Mouse (Mus musculus): ENCODE measurements around the gene Itih1.

Itih1 gene

DNA sequence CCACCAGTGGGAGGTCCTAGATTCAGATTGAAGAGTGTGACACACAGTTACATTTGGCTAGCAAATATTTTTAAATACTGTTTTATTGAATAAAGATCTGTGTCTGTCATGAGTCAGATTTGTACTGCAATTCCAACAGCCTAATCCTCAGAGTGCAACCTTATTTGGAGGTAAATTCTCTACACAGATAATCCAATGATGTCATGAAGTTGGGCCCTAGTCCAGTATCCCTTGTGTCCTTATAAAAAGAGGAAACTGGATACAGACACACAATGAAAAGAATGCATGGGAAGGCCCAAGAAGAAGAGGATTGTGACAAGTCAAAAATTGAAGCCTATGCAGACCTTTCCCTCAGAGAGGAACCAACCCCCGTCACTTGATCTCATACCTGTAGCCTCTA is 26.6 kb downstream of the Itih1 start:
- POLR2A ChIA-PET: interaction anchor here in 1 of 4 experiments (1.0 kb wide), 1 partner anchor 8 kb away, joined by 4 read pairs; no protein-coding TSS in a partner anchor
- CTCF ChIA-PET: no interaction called here

- ChIA-PET CTCF (no interaction called here), POLR2A (interaction anchor here in 1 of 4 experiments (0.8 kb wide), 2 partner anchors 10 to 202 kb away, joined by 3 read pairs; partner anchors contain the start of gene Itih3)
Observed at GRCm38 (mm10) chr14:30913404-30913803, 29.7 kb downstream of the Itih1 start.

- POLR2A ChIA-PET: interaction anchor here in 1 of 4 experiments (0.8 kb wide), 1 partner anchor 11 kb away, joined by 3 read pairs; the partner anchor contains the start of gene Itih3
Observed at GRCm38 (mm10) chr14:30912641-30913040, 30.4 kb downstream of the Itih1 start.

GRCm38 (mm10) chr14:30911141-30911540 is 31.9 kb downstream of the Itih1 start:
- POLR2A ChIA-PET: interaction anchor here in 1 of 4 experiments (0.6 kb wide), 1 partner anchor 690 kb away, joined by 4 read pairs; no protein-coding TSS in a partner anchor
- CTCF ChIA-PET: interaction anchor here in 1 of 4 experiments (0.6 kb wide), 1 partner anchor 196 kb away, joined by 5 read pairs; no protein-coding TSS in a partner anchor

More at GRCm38 (mm10) chr14:30912641-30913040, 30.4 kb downstream of the Itih1 start:
- CTCF ChIA-PET: interaction anchor here in 1 of 4 experiments (0.5 kb wide), 1 partner anchor 560 kb away, joined by 5 read pairs; no protein-coding TSS in a partner anchor

DNA sequence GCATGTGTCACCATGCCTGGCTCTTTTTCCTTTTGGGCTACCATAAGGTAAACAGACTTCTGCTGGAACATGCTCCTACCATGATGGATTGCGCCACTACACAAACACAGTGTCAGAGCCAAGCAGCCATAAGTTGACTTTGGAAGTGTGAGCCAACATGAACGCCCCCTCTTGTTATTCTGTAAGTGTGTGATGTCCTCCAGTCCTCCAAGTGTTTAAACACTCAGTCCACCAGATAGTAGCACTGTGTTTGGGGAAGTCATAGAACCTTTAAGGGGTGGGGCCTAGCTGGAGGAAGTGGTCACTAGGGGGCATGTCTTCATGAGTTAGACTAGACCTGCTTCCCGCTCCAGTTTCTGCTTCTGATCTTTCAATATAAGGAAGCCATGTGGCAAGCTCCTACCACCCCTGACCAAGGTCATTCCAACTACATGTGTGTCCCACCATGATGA is 35.2 kb downstream of the Itih1 start:
- ChIA-PET CTCF (interaction anchor here in 1 of 4 experiments (1.1 kb wide), 1 partner anchor 41 kb away, joined by 4 read pairs; no protein-coding TSS in a partner anchor), POLR2A (no interaction called here)

GRCm38 (mm10) chr14:30906001-30906400 is 37.1 kb downstream of the Itih1 start:
- ChIA-PET CTCF (no interaction called here), POLR2A (interaction anchor here in 1 of 4 experiments (0.6 kb wide), 1 partner anchor 28 kb away, joined by 3 read pairs; no protein-coding TSS in a partner anchor)

DNA sequence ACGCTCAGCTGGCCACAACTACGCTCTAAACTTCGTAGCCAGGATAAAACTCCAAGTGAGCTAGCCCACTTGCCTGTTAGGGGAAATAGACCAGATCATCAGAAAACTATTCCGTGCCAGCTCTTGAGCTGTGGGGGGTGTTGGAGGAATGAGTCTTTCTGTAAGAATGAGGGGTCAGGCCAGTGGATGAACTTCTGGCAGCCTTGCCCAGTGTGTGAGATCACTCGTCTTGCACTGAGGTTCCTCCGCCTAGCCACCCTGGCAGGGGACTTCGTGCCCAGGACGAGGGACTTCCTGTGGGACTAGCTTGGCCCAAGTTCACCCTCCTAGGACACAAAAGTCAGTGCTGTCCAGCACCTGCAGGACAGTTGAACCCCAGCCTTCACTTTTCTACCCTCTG is 38.8 kb downstream of the Itih1 start:
- ChIA-PET POLR2A (interaction anchor here in 1 of 4 experiments (0.7 kb wide), 1 partner anchor 21 kb away, joined by 4 read pairs; no protein-coding TSS in a partner anchor), CTCF (interaction anchor here in 1 of 4 experiments (1.0 kb wide), 1 partner anchor 23 kb away, joined by 4 read pairs; no protein-coding TSS in a partner anchor)

- ChIA-PET POLR2A (no interaction called here), CTCF (interaction anchor here in 1 of 4 experiments (0.7 kb wide), 1 partner anchor 37 kb away, joined by 3 read pairs; no protein-coding TSS in a partner anchor)
Observed at GRCm38 (mm10) chr14:30903036-30903435, 40.1 kb downstream of the Itih1 start.

DNA sequence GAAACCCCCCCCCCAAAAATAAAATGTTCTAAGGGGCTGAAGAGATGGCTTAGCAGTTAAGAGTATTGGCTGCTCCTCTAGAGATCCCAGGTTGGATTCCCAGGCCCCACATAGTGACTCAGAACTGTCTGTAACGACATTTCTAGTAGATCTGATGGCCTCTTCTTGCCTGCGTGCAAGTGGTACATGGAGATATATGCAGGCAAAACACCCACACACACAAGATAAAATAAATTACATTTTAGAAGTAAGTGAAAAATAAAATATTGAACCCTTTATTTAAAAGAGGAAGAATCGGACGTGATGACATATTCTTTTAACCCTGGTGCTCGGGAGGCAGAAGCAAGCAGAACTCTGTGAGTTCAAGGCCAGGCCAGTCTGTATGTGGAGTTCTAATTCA is 40.5 kb downstream of the Itih1 start:
- CTCF ChIA-PET: interaction anchor here in 1 of 4 experiments (0.7 kb wide), 1 partner anchor 37 kb away, joined by 3 read pairs; no protein-coding TSS in a partner anchor
- POLR2A ChIA-PET: no interaction called here

DNA sequence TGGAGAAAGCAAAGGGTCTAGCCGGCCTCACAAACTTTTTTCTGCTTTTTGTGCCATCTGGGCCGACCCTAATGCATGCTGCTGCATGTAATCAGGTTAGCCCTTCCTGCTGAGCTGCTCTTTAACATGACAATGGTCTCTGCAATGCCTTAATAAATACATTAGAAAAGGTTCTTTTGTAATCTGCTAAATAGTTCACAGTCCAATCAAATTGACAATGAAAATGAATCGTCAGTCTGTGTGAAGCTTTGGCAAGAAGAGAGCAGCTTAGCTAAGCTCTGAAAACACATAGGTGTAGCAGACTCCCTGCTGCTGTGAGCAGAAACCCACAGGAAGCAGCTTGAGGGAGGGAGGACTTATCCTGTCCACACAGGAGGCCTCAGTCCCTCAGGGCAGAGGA is 43.1 kb downstream of the Itih1 start:
- CTCF ChIA-PET: interaction anchor here in 2 of 4 experiments (0.6 to 0.7 kb wide), 2 partner anchors 9 to 12 kb away, joined by 3 read pairs; no protein-coding TSS in a partner anchor
- POLR2A ChIA-PET: interaction anchor here in 2 of 4 experiments (0.6 to 1.8 kb wide), 5 partner anchors 10 to 274 kb away, joined by 3 to 6 read pairs (median 4); partner anchors contain the start of gene Prkcd (in 1 of the 2)

DNA sequence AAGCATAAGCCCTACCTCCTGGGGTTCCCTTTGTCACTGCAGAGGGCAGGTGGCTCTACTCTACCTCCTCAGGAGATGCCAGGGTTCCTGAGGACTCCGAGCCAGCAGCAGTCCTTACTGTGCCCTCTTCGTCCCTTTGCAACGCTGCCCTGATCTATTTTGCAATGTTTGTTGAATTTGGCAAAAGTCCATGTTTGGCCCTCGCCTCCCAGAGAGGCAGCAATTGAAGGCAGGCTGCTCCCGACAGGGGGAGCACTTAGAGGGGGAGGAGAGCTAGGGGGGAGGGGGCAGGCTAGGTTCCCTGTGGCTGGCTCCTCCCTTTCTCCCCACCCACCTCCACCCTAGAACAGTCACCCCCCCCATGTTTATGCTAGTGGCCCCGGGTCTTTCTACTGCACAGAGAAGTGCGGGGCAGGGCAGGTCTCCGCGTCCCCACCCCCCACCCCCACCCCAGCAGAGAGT is 54.8 kb downstream of the Itih1 start:
- ChIA-PET CTCF (interaction anchor here (0.5 to 3.1 kb wide), 12 partner anchors 8 to 217 kb away, joined by 3 to 20 read pairs (median 4); partner anchors contain the start of genes Mustn1 (in 1 of the 4), Nek4 (in 1 of the 4) and Tmem110 (in 1 of the 4)), POLR2A (interaction anchor here in 3 of 4 experiments (0.7 to 2.0 kb wide), 5 partner anchors 9 to 266 kb away, joined by 3 to 11 read pairs (median 5); partner anchors contain the start of genes Mustn1 (in 1 of the 3) and Tmem110 (in 1 of the 3))

DNA sequence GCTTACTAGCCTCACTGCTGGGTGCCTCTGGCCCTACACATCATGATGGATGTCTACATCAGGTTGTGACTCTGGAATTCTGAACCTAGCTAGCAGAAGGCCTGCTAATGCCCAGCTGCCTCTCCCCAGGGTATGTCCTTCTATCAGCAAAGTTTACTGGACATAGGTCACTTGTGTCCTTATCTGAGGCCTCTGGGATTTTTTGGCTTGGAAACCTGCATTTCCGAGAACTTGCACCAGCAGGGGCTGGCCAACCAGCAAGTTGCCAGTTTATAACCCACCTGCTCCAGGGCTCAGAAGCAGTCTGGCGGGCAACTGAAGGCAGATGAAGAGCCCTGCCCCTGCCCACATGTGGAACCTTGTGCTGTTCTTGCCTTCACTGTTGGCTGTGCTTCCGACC is 56.9 kb downstream of the Itih1 start, which contains the start of gene Itih4:
Gene Itih4 (plus strand): TSS at position 273 of the 400 bp plus-strand sequence.
- ChIA-PET CTCF (interaction anchor here in 1 of 4 experiments (1.1 kb wide), 1 partner anchor 19 kb away, joined by 3 read pairs; no protein-coding TSS in a partner anchor), POLR2A (no interaction called here)

- ChIA-PET POLR2A (no interaction called here), CTCF (interaction anchor here in 2 of 4 experiments (0.6 to 1.0 kb wide), 2 partner anchors 58 to 74 kb away, joined by 3 read pairs; no protein-coding TSS in a partner anchor)
Observed at GRCm38 (mm10) chr14:30885298-30885697, 57.8 kb downstream of the Itih1 start.

- CTCF ChIA-PET: interaction anchor here (0.6 to 5.8 kb wide), 31 partner anchors 8 to 483 kb away, joined by 3 to 58 read pairs (median 4); partner anchors contain the start of genes Nek4 (in 1 of the 4) and Tmem110 (in 1 of the 4)
Observed at GRCm38 (mm10) chr14:30881718-30882108, 61.4 kb downstream of the Itih1 start.

GRCm38 (mm10) chr14:30880811-30881717 is 62.0 kb downstream of the Itih1 start:
- ChIA-PET CTCF (interaction anchor here (0.6 to 5.8 kb wide), 37 partner anchors 8 to 484 kb away, joined by 3 to 58 read pairs (median 4); partner anchors contain the start of genes Nek4 (in 1 of the 4) and Tmem110 (in 1 of the 4)), POLR2A (interaction anchor here in 2 of 4 experiments (1.0 to 2.0 kb wide), 10 partner anchors 10 to 129 kb away, joined by 3 to 8 read pairs (median 4); no protein-coding TSS in a partner anchor)

More at GRCm38 (mm10) chr14:30881718-30882108, 61.4 kb downstream of the Itih1 start:
- POLR2A ChIA-PET: interaction anchor here in 2 of 4 experiments (1.0 to 1.9 kb wide), 7 partner anchors 9 to 37 kb away, joined by 4 to 8 read pairs (median 5); no protein-coding TSS in a partner anchor

DNA sequence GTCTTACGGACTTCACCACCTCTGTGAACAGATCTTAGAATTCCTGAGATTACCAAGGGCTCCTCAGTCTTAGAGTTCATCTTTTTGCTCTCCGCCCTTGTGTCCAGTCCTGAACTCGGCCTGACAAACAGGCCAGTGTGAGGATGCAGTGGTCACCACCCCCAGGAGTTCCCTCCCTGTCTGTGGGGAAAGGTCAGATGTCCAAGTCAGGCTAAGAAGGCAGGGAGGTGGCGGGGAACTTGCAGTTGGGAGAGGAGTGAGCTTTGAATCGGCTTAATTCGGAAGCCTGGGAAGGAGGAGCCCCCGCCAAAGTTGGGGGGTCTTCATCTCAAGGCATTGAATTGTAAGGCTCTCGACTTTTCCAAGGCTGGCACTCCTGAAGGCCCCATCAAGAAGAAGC is 62.8 kb downstream of the Itih1 start:
- ChIA-PET POLR2A (interaction anchor here in 2 of 4 experiments (0.7 to 2.0 kb wide), 14 partner anchors 8 to 130 kb away, joined by 3 to 11 read pairs (median 4); partner anchors contain the start of gene Nek4 (in 1 of the 2)), CTCF (interaction anchor here in 3 of 4 experiments (0.7 to 5.8 kb wide), 13 partner anchors 9 to 306 kb away, joined by 3 to 58 read pairs (median 4); no protein-coding TSS in a partner anchor)

- CTCF ChIA-PET: interaction anchor here in 3 of 4 experiments (0.7 to 5.8 kb wide), 8 partner anchors 10 to 306 kb away, joined by 3 to 58 read pairs (median 6); no protein-coding TSS in a partner anchor
- POLR2A ChIA-PET: interaction anchor here in 2 of 4 experiments (0.7 to 2.0 kb wide), 14 partner anchors 9 to 131 kb away, joined by 3 to 11 read pairs (median 4); partner anchors contain the start of gene Nek4 (in 1 of the 2)
Observed at GRCm38 (mm10) chr14:30879794-30880193, 63.3 kb downstream of the Itih1 start.
